Mouse (Mus musculus) myocyte (in vitro differentiated cells): ENCODE measurements around the gene Golt1a.

ENCODE experiments used
- CEBPB ChIP-seq: IDR thresholded peaks from 2 replicates; pipeline ENCODE4 v1.6.1; 2011; ENCODE audit warnings: mild to moderate bottlenecking, moderate library complexity; ENCODE audit not compliant: poor library complexity, insufficient read depth, severe bottlenecking
- E2F4 ChIP-seq: IDR thresholded peaks from one replicate; pipeline ENCODE4 v1.6.1; 2011; ENCODE audit warnings: mild to moderate bottlenecking, control low read depth, moderate library complexity; ENCODE audit not compliant: insufficient read depth
- MAX ChIP-seq: IDR thresholded peaks from one replicate; pipeline ENCODE4 v1.6.1; 2011; ENCODE audit warnings: low read depth, mild to moderate bottlenecking, control low read depth
- MYOD1 ChIP-seq, 3 experiments: IDR thresholded peaks; one replicate each; pipeline ENCODE4 v1.6.1; 2011; ENCODE audit warnings: control low read depth in 2 of 3, low read depth in 2 of 3, mild to moderate bottlenecking in 2 of 3, moderate library complexity in 1 of 3; ENCODE audit not compliant: insufficient read length in 2 of 3, control insufficient read depth in 1 of 3
- MYOG ChIP-seq, 3 experiments: IDR thresholded peaks; one replicate each; pipeline ENCODE4 v1.6.1; 2011; ENCODE audit warnings: control low read depth in 2 of 3, low read depth in 2 of 3, mild to moderate bottlenecking in 2 of 3; ENCODE audit not compliant: insufficient read length in 2 of 3, control insufficient read depth in 1 of 3, insufficient read depth in 1 of 3
- POLR2A ChIP-seq: IDR thresholded peaks from one replicate; pipeline ENCODE4 v1.6.1; 2011; ENCODE audit warnings: low read depth, mild to moderate bottlenecking, control low read depth, moderate library complexity; ENCODE audit not compliant: insufficient read length
- POLR2AphosphoS2 ChIP-seq: IDR thresholded peaks from one replicate; pipeline ENCODE4 v1.6.1; 2011; ENCODE audit warnings: low read depth, control low read depth; ENCODE audit not compliant: insufficient read length
- REST ChIP-seq: IDR thresholded peaks from one replicate; pipeline ENCODE4 v1.6.1; 2011; ENCODE audit warnings: mild to moderate bottlenecking, control low read depth, moderate library complexity; ENCODE audit not compliant: insufficient read depth, insufficient read length
- SRF ChIP-seq: IDR thresholded peaks from one replicate; pipeline ENCODE4 v1.6.1; 2011; ENCODE audit warnings: low read depth; ENCODE audit not compliant: control insufficient read depth, insufficient read length
- TCF12 ChIP-seq: IDR thresholded peaks from one replicate; pipeline ENCODE4 v1.6.1; 2011; ENCODE audit warnings: mild to moderate bottlenecking, control low read depth; ENCODE audit not compliant: poor library complexity, insufficient read depth, severe bottlenecking
- USF1 ChIP-seq: IDR thresholded peaks from one replicate; pipeline ENCODE4 v1.6.1; 2011; ENCODE audit warnings: low read depth, mild to moderate bottlenecking, control low read depth, moderate library complexity

GRCm38 (mm10) chr1:133278946-133279631 lies 30.5 kb upstream of the Golt1a start:
- TF ChIP-seq MYOG (IDR thresholded peaks at IDR 0.05; ENCODE audit: control insufficient read depth in 1 of 3, insufficient read depth in 1 of 3, insufficient read length in 2 of 3, low read depth in 2 of 3) (no peak), REST (no peak), POLR2A (no peak), USF1 (no peak), TCF12 (no peak), MAX (no peak), SRF (no peak), MYOD1 (IDR thresholded peaks at IDR 0.05; ENCODE audit: control insufficient read depth in 1 of 3, insufficient read length in 2 of 3, low read depth in 2 of 3) (no peak), POLR2AphosphoS2 (no peak), E2F4 (no peak), CEBPB (no peak)
